Mouse (Mus musculus) forebrain, embryonic 14.5 days (tissue): ENCODE measurements around the gene Pxk. TPM values are rescaled to one million over a fixed set of nuclear protein-coding genes. Genes with fewer than 3 reads are reported as not detected.

Experiments
- ATAC-seq: fragments of 200-750 bp; cut with Nextera tagmentation; 2 replicates; pipeline ENCODE4 v1.8.0; 2017; ENCODE audit warnings: mild to moderate bottlenecking, moderate library complexity
- DNase-seq: peaks from one replicate; pipeline ENCODE4 v3.0.0-alpha.2; 2015; ENCODE audit warnings: low spot score
- H3K27ac ChIP-seq: fragments of 300-500 bp; sonication (generic); 2 replicates; pipeline ENCODE4 v1.5.1; 2014; ENCODE audit warnings: low read depth, mild to moderate bottlenecking, control low read depth, low read length, moderate library complexity
- H3K27me3 ChIP-seq: fragments of 300-500 bp; sonication (generic); replicated peaks from 2 replicates; pipeline ENCODE4 v1.6.1; 2014; ENCODE audit warnings: low read length, control low read depth, mixed read lengths; ENCODE audit not compliant: control insufficient read depth, insufficient read depth
- H3K36me3 ChIP-seq: fragments of 300-500 bp; sonication (generic); 2 replicates; pipeline ENCODE4 v1.6.1; 2014; ENCODE audit warnings: low read length, control low read depth; ENCODE audit not compliant: control insufficient read depth, insufficient read depth
- H3K4me1 ChIP-seq: fragments of 300-500 bp; sonication (generic); 2 replicates; pipeline ENCODE4 v1.6.1; 2014; ENCODE audit warnings: antibody characterized with exemption, low read length, control low read depth; ENCODE audit not compliant: control insufficient read depth, insufficient read depth
- H3K4me2 ChIP-seq: fragments of 300-500 bp; sonication (generic); 2 replicates; pipeline ENCODE4 v1.6.1; 2014; ENCODE audit warnings: mild to moderate bottlenecking, control low read depth, low read length
- H3K4me3 ChIP-seq: fragments of 300-500 bp; sonication (generic); 2 replicates; pipeline ENCODE4 v1.5.1; 2014; ENCODE audit warnings: low read depth, low read length, control low read depth
- H3K9ac ChIP-seq: fragments of 300-500 bp; sonication (generic); 2 replicates; pipeline ENCODE4 v1.6.1; 2014; ENCODE audit warnings: mild to moderate bottlenecking, low read length, control low read depth, moderate library complexity
- H3K9me3 ChIP-seq: fragments of 300-500 bp; sonication (generic); replicated peaks from 2 replicates; pipeline ENCODE4 v1.6.1; 2016; ENCODE audit warnings: low read length, control low read depth, mixed read lengths; ENCODE audit not compliant: control insufficient read depth
- WGBS: fragments of 180-500 bp; shearing (Covaris S2); extraction: QIAGEN DNeasy Blood & Tissue Kit; methylation state at CpG from one replicate; pipeline ENCODE4 v1.1.7; 2014; 5-methylcytosine and 5-hydroxymethylcytosine counted together
- polyA plus RNA-seq: library from polyadenylated mRNA; unstranded; fragments of >200 nt; fragmentation: Nextera tagmentation; extraction: Ambion mirVana; gene quantifications from 2 replicates; pipeline ENCODE4 v1.2.1, GENCODE M21; 2014

Gene Pxk
- polyA plus RNA-seq, 1 experiment from 2014 or later, result 42.8 TPM

GRCm38 (mm10) chr14:8112036-8112435 is 14.0 kb downstream of the Pxk start:
- H3K4me1 ChIP-seq, result no peaks in the 10 kb centered on the region
- no peak overlapping the region for H3K27ac ChIP-seq

GRCm38 (mm10) chr14:8113616-8114015 is 15.6 kb downstream of the Pxk start:
- ATAC-seq (no peak), DNase-seq (no peak)
- Histone ChIP-seq H3K9ac (no peak overlapping the region), H3K27me3 (no peaks in the 10 kb centered on the region), H3K36me3 (no peaks in the 10 kb centered on the region), H3K4me3 (no peak overlapping the region), H3K4me1 (no peaks in the 10 kb centered on the region), H3K27ac (no peak overlapping the region), H3K9me3 (no peaks in the 10 kb centered on the region), H3K4me2 (no peak overlapping the region)
- 94% methylated on average over 2 of the region's 2 CpGs for whole genome bisulfite sequencing

More at GRCm38 (mm10) chr14:8112036-8112435, 14.0 kb downstream of the Pxk start:
- Histone ChIP-seq H3K27me3 (no peaks in the 10 kb centered on the region), H3K4me2 (no peak overlapping the region), H3K4me3 (no peak overlapping the region), H3K36me3 (no peaks in the 10 kb centered on the region), H3K9me3 (no peaks in the 10 kb centered on the region), H3K9ac (no peak overlapping the region)
- DNase-seq (no peak), ATAC-seq (no peak)
- WGBS, result 87% methylated on average over 8 of the region's 8 CpGs

- H3K27ac ChIP-seq, result no peak overlapping the region
- no peak overlapping the region for H3K4me3 ChIP-seq
- no peaks in the 10 kb centered on the region for H3K9me3 ChIP-seq
- H3K4me2 ChIP-seq, result no peak overlapping the region
- WGBS, result 69% methylated on average over 3 of the region's 3 CpGs
- no peaks in the 10 kb centered on the region for H3K36me3 ChIP-seq
- no peak overlapping the region for H3K9ac ChIP-seq
- no peaks in the 10 kb centered on the region for H3K4me1 ChIP-seq
- H3K27me3 ChIP-seq, result no peaks in the 10 kb centered on the region
- DNase-seq (no peak), ATAC-seq (no peak)
These were observed 16.3 kb downstream of the Pxk start for GRCm38 (mm10) chr14:8114306-8114705.

- Histone ChIP-seq H3K27me3 (no peaks in the 10 kb centered on the region), H3K9ac (no peak overlapping the region), H3K27ac (no peak overlapping the region), H3K4me3 (no peak overlapping the region), H3K4me1 (no peaks in the 10 kb centered on the region), H3K4me2 (no peak overlapping the region), H3K36me3 (no peaks in the 10 kb centered on the region), H3K9me3 (no peaks in the 10 kb centered on the region)
- 96% methylated on average over 1 of the region's 1 CpGs for WGBS
- ATAC-seq (no peak), DNase-seq (no peak)
These were observed 16.7 kb downstream of the Pxk start for GRCm38 (mm10) chr14:8114756-8115155.

- ATAC-seq (no peak), DNase-seq (no peak)
- 78% methylated on average over 4 of the region's 4 CpGs for WGBS
- no peak overlapping the region for H3K9ac ChIP-seq
- no peak overlapping the region for H3K27ac ChIP-seq
- H3K4me2 ChIP-seq, result no peak overlapping the region
- no peaks in the 10 kb centered on the region for H3K4me1 ChIP-seq
- H3K9me3 ChIP-seq, result no peaks in the 10 kb centered on the region
- H3K27me3 ChIP-seq, result no peaks in the 10 kb centered on the region
- H3K36me3 ChIP-seq, result peaks cover 3% of the 10 kb centered on the region; the same call in 1 of the 2 replicates
- H3K4me3 ChIP-seq, result no peak overlapping the region
These were observed 17.8 kb downstream of the Pxk start for GRCm38 (mm10) chr14:8115772-8116171.

- DNase-seq (no peak), ATAC-seq (no peak)
- Histone ChIP-seq H3K36me3 (peaks cover 5% of the 10 kb centered on the region; the same call in 1 of the 2 replicates), H3K27me3 (no peaks in the 10 kb centered on the region), H3K9ac (no peak overlapping the region), H3K4me1 (no peaks in the 10 kb centered on the region), H3K27ac (no peak overlapping the region), H3K4me3 (no peak overlapping the region), H3K9me3 (no peaks in the 10 kb centered on the region), H3K4me2 (no peak overlapping the region)
- 83% methylated on average over 2 of the region's 2 CpGs for WGBS
These were observed 19.4 kb downstream of the Pxk start for GRCm38 (mm10) chr14:8117371-8117770.

GRCm38 (mm10) chr14:8119454-8119853 is 21.4 kb downstream of the Pxk start:
- Histone ChIP-seq H3K36me3 (peaks cover 17% of the 10 kb centered on the region), H3K9me3 (no peaks in the 10 kb centered on the region), H3K4me1 (no peaks in the 10 kb centered on the region), H3K27ac (no peak overlapping the region), H3K27me3 (no peaks in the 10 kb centered on the region), H3K9ac (no peak overlapping the region), H3K4me2 (no peak overlapping the region), H3K4me3 (no peak overlapping the region)
- DNase-seq (no peak), ATAC-seq (no peak)
- WGBS, result 87% methylated on average over 5 of the region's 5 CpGs

GRCm38 (mm10) chr14:8119904-8120303 is 21.9 kb downstream of the Pxk start:
- H3K27ac ChIP-seq, result no peak overlapping the region
- H3K9me3 ChIP-seq, result no peaks in the 10 kb centered on the region
- DNase-seq, result no peak
- H3K9ac ChIP-seq, result no peak overlapping the region
- H3K4me2 ChIP-seq, result no peak overlapping the region
- no peak for ATAC-seq
- H3K27me3 ChIP-seq, result no peaks in the 10 kb centered on the region
- no peaks in the 10 kb centered on the region for H3K4me1 ChIP-seq
- no peak overlapping the region for H3K4me3 ChIP-seq
- 85% methylated on average over 3 of the region's 3 CpGs for WGBS
- H3K36me3 ChIP-seq, result peaks cover 17% of the 10 kb centered on the region

GRCm38 (mm10) chr14:8123141-8123540 is 25.1 kb downstream of the Pxk start:
- DNase-seq, result peak; percentile 4

More at GRCm38 (mm10) chr14:8123141-8123540, 25.1 kb downstream of the Pxk start:
- Histone ChIP-seq H3K4me1 (no peaks in the 10 kb centered on the region), H3K27me3 (no peaks in the 10 kb centered on the region), H3K9me3 (no peaks in the 10 kb centered on the region), H3K9ac (no peak overlapping the region), H3K4me2 (no peak overlapping the region), H3K4me3 (no peak overlapping the region), H3K27ac (no peak overlapping the region), H3K36me3 (peaks cover 30% of the 10 kb centered on the region)
- WGBS, result 84% methylated on average over 7 of the region's 7 CpGs
- ATAC-seq, result no peak
